8 mouse cellular contexts compared by ENCODE assay signal in the genomic region with DNA sequence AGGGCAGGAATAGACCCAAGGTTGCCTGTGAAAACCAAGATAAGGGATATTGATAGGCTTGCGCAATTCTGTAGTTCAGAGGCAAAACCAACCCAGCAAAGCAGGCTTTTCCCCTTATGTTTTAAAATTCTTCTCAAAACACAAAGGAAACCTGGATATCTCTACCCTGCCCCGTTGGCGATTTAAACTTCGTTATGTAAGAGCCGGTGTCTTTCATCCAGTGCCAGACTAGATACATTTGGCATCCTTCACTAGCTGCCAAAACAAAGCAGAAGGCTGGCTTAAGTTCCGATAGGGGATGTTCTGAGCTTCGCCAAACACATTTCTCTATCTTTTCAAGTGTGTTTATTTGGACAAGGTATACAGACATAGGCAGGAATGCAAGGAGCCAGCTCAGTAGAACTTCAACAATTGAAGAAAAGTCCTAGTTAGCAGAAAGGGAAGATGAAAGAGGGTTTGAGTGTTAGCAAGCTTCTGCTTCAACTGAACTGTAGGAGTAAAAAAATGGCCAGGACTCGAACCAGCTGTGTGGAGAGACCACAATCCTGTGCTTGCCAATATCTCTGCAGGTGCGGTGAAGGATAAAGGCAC.
A peak's percentile ranks its signal among the peaks of the same experiment; 100 is the strongest.
DNase-seq lines count a peak whose midpoint lies in the region; ATAC-seq and TF ChIP-seq lines count a peak whose summit lies in the region.

No protein-coding gene starts in this region.

- TF ChIP-seq EP300 in liver, postnatal 0 days (IDR thresholded peaks at IDR 0.05; ENCODE audit: low read depth): no peak

- H3K27me3 ChIP-seq in spleen, adult 2 months (ENCODE audit: control insufficient read depth, insufficient read depth, low read length): no peaks in the 10 kb centered on the region
- H3K27me3 ChIP-seq in forebrain, embryonic 14.5 days (replicated peaks; ENCODE audit: control insufficient read depth, insufficient read depth, low read length): no peaks in the 10 kb centered on the region
- no peaks in the 10 kb centered on the region for H3K27me3 ChIP-seq in liver, postnatal 0 days (ENCODE audit: insufficient read depth, low read length)

- peak; percentile 42 for ATAC-seq in frontal cortex, adult (ENCODE audit: low TSS enrichment)
- no peak for ATAC-seq in forebrain, embryonic 14.5 days
- peak; percentile 56 for ATAC-seq in liver, postnatal 0 days

- TF ChIP-seq POLR2A in spleen, adult 2 months (IDR thresholded peaks at IDR 0.05; ENCODE audit: low read depth, low read length): no peak

- no peaks in the 10 kb centered on the region for H3K9me3 ChIP-seq in forebrain, embryonic 14.5 days (replicated peaks; ENCODE audit: control insufficient read depth, low read length)
- H3K9me3 ChIP-seq in liver, postnatal 0 days (ENCODE audit: low read length): no peaks in the 10 kb centered on the region

- H3K27ac ChIP-seq in spleen, adult 2 months (ENCODE audit: insufficient read depth, low read length): peak overlapping the region; percentile 41
- peak overlapping the region; percentile 39; the same call in 1 of the 2 replicates for H3K27ac ChIP-seq in forebrain, embryonic 14.5 days (ENCODE audit: low read depth, low read length)
- H3K27ac ChIP-seq in liver, postnatal 0 days (ENCODE audit: low read depth): peak overlapping the region; percentile 62

- intact Hi-C loops in left cerebral cortex, postnatal 36 days (cut with DNase I): no loop called here

- no peak for DNase-seq in frontal cortex, postnatal 14 days (ENCODE audit: low spot score in 2 of 2)
- DNase-seq in spleen, adult 2 months (ENCODE audit: low read depth in 1 of 2, low spot score in 2 of 2): no peak
- no peak for DNase-seq in spleen, postnatal 10 days (ENCODE audit: low spot score in 2 of 2)
- DNase-seq in forebrain, embryonic 14.5 days (ENCODE audit: low spot score): peak; percentile 63
- DNase-seq in liver, postnatal 0 days: no peak
- DNase-seq in left cerebral cortex, postnatal 36 days (ENCODE audit: low spot score in 2 of 2): no peak
- no peak for DNase-seq in adipocyte (ENCODE audit: low spot score)

- WGBS in spleen, adult 2 months: 49% methylated on average over 9 of the region's 9 CpGs
- WGBS in forebrain, embryonic 14.5 days: 55% methylated on average over 9 of the region's 9 CpGs
- 19% methylated on average over 9 of the region's 9 CpGs for WGBS in liver, postnatal 0 days (ENCODE audit: insufficient replicate concordance)

- H3K36me3 ChIP-seq in spleen, adult 2 months (ENCODE audit: control insufficient read depth, insufficient read depth, low read length): peaks cover 12% of the 10 kb centered on the region
- H3K36me3 ChIP-seq in forebrain, embryonic 14.5 days (ENCODE audit: control insufficient read depth, insufficient read depth, low read length): no peaks in the 10 kb centered on the region
- no peaks in the 10 kb centered on the region for H3K36me3 ChIP-seq in liver, postnatal 0 days (replicated peaks; ENCODE audit: insufficient read depth, low read length)

- no peak overlapping the region for H3K4me3 ChIP-seq in spleen, adult 2 months (ENCODE audit: extremely low read depth, insufficient read depth, insufficient read length)
- H3K4me3 ChIP-seq in forebrain, embryonic 14.5 days (ENCODE audit: low read depth, low read length): no peak overlapping the region
- no peak overlapping the region for H3K4me3 ChIP-seq in liver, postnatal 0 days (ENCODE audit: low read depth, low read length)

- H3K4me2 ChIP-seq in forebrain, embryonic 14.5 days (ENCODE audit: low read length): no peak overlapping the region
- H3K4me2 ChIP-seq in liver, postnatal 0 days (ENCODE audit: low read depth, low read length): no peak overlapping the region

- peaks cover 11% of the 10 kb centered on the region; the same call in 1 of the 2 replicates for H3K4me1 ChIP-seq in spleen, adult 2 months (ENCODE audit: control insufficient read depth, insufficient read depth, insufficient read length)
- H3K4me1 ChIP-seq in forebrain, embryonic 14.5 days (ENCODE audit: control insufficient read depth, insufficient read depth, low read length): peaks cover 11% of the 10 kb centered on the region; the same call in 1 of the 2 replicates
- peaks cover 26% of the 10 kb centered on the region for H3K4me1 ChIP-seq in liver, postnatal 0 days (ENCODE audit: insufficient read depth)

- no peak for TF ChIP-seq CTCF in spleen, adult 2 months (IDR thresholded peaks at IDR 0.05; ENCODE audit: extremely low read depth, insufficient read depth, insufficient read length, insufficient replicate concordance)
- TF ChIP-seq CTCF in liver, postnatal 0 days (IDR thresholded peaks at IDR 0.05; ENCODE audit: low read depth): no peak

- no peak overlapping the region for H3K9ac ChIP-seq in forebrain, embryonic 14.5 days (ENCODE audit: low read length)
- H3K9ac ChIP-seq in liver, postnatal 0 days (replicated peaks): no peak overlapping the region
